Mouse (Mus musculus): ENCODE measurements around the gene Cep83. TPM values are rescaled to one million over a fixed set of nuclear protein-coding genes. Genes with fewer than 3 reads are reported as not detected.

The Cep83 gene
- total and polyA plus RNA-seq, 2 experiments from 2014 or later: 14.4 TPM

- Histone ChIP-seq H3K9ac (replicated peaks; ENCODE audit: low read depth, low read length) (no peak overlapping the region), H3K27me3 (ENCODE audit: control insufficient read depth, insufficient read depth, low read length) (no peaks in the 10 kb centered on the region), H3K4me1 (ENCODE audit: control insufficient read depth, insufficient read depth) (no peaks in the 10 kb centered on the region), H3K27ac (ENCODE audit: low read depth) (no peak overlapping the region), H3K36me3 (replicated peaks; ENCODE audit: control insufficient read depth, insufficient read depth, low read length) (peaks cover 4% of the 10 kb centered on the region; the same call in 1 of the 2 replicates), H3K4me2 (ENCODE audit: low read depth, low read length) (no peak overlapping the region), H3K4me3 (ENCODE audit: low read depth, low read length) (no peak overlapping the region), H3K9me3 (replicated peaks; ENCODE audit: control insufficient read depth, low read length) (no peaks in the 10 kb centered on the region)
- DNase-seq (ENCODE audit: low spot score) (no peak), ATAC-seq (ENCODE audit: insufficient read depth, low read depth) (no peak)
- TF ChIP-seq EP300 (IDR thresholded peaks at IDR 0.05; ENCODE audit: low read depth) (no peak), CTCF (IDR thresholded peaks at IDR 0.05; ENCODE audit: low read depth) (no peak)
- 91% methylated on average over 4 of the region's 4 CpGs for WGBS
Measured at GRCm38 (mm10) chr10:94779319-94779718, 90.9 kb downstream of the Cep83 start.

DNA sequence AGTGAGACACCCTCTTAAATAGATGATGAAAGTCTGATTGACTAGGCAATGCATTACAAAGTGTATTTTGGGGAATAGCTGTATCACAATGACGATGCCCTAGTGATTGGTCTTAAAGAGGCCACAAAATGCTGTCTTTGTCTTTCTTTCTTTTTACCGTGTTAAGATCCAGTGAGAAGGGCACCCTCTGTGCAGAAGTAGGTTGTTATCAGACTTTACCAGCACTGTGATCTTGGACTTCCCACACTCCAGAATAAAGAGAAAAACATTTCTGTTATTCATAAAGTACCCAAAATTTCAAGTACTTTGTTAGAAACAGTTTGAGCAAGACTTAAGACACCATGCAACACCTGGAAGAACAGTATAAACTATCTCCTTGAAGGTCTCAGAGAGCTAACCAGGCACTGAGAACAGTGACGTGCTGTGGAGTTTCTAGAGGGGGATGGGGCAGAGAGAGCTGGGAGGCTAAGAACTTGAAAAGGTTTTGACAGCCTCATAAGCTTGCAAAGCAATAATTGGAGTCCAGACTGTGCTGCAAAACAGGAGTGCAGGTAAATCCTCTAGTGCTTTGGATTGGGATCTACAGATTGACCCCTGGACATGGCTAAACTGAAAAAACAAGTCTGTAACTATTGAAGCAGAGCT, 92.3 kb downstream of the Cep83 start:
- Histone ChIP-seq H3K27ac (ENCODE audit: low read depth) (no peak overlapping the region), H3K9ac (replicated peaks; ENCODE audit: low read depth, low read length) (no peak overlapping the region), H3K4me2 (ENCODE audit: low read depth, low read length) (no peak overlapping the region), H3K27me3 (ENCODE audit: control insufficient read depth, insufficient read depth, low read length) (no peaks in the 10 kb centered on the region), H3K36me3 (replicated peaks; ENCODE audit: control insufficient read depth, insufficient read depth, low read length) (peaks cover 4% of the 10 kb centered on the region; the same call in 1 of the 2 replicates), H3K9me3 (replicated peaks; ENCODE audit: control insufficient read depth, low read length) (no peaks in the 10 kb centered on the region), H3K4me1 (ENCODE audit: control insufficient read depth, insufficient read depth) (no peaks in the 10 kb centered on the region), H3K4me3 (ENCODE audit: low read depth, low read length) (no peak overlapping the region)
- DNase-seq (ENCODE audit: low spot score) (no peak), ATAC-seq (ENCODE audit: insufficient read depth, low read depth) (no peak)
- TF ChIP-seq EP300 (IDR thresholded peaks at IDR 0.05; ENCODE audit: low read depth) (no peak), CTCF (IDR thresholded peaks at IDR 0.05; ENCODE audit: low read depth) (no peak)
- 71% methylated on average over 3 of the region's 3 CpGs for WGBS

- Histone ChIP-seq H3K9ac (replicated peaks; ENCODE audit: low read depth, low read length) (no peak overlapping the region), H3K4me1 (ENCODE audit: control insufficient read depth, insufficient read depth) (0 out of 2 replicates have a peak, but pooled peaks cover 3% of the 10 kb centered on the region), H3K4me2 (ENCODE audit: low read depth, low read length) (0 out of 2 replicates have a peak overlapping the region, but pooled peaks have one; percentile 2), H3K36me3 (replicated peaks; ENCODE audit: control insufficient read depth, insufficient read depth, low read length) (0 out of 2 replicates have a peak, but pooled peaks cover 8% of the 10 kb centered on the region), H3K27me3 (ENCODE audit: control insufficient read depth, insufficient read depth, low read length) (no peaks in the 10 kb centered on the region), H3K27ac (ENCODE audit: low read depth) (peak overlapping the region; percentile 56), H3K9me3 (replicated peaks; ENCODE audit: control insufficient read depth, low read length) (no peaks in the 10 kb centered on the region), H3K4me3 (ENCODE audit: low read depth, low read length) (no peak overlapping the region)
- peak; percentile 95 for DNase-seq (ENCODE audit: low spot score)
- 26% methylated on average over 3 of the region's 3 CpGs for WGBS
- TF ChIP-seq CTCF (IDR thresholded peaks at IDR 0.05; ENCODE audit: low read depth) (no peak), EP300 (IDR thresholded peaks at IDR 0.05; ENCODE audit: low read depth) (peak; percentile 98)
- peak; percentile 95 for ATAC-seq (ENCODE audit: insufficient read depth, low read depth)
Measured at GRCm38 (mm10) chr10:94789205-94789604, 100.8 kb downstream of the Cep83 start.

- no peak for ATAC-seq (ENCODE audit: insufficient read depth, low read depth)
Measured at GRCm38 (mm10) chr10:94793914-94794313, 105.5 kb downstream of the Cep83 start.

DNA sequence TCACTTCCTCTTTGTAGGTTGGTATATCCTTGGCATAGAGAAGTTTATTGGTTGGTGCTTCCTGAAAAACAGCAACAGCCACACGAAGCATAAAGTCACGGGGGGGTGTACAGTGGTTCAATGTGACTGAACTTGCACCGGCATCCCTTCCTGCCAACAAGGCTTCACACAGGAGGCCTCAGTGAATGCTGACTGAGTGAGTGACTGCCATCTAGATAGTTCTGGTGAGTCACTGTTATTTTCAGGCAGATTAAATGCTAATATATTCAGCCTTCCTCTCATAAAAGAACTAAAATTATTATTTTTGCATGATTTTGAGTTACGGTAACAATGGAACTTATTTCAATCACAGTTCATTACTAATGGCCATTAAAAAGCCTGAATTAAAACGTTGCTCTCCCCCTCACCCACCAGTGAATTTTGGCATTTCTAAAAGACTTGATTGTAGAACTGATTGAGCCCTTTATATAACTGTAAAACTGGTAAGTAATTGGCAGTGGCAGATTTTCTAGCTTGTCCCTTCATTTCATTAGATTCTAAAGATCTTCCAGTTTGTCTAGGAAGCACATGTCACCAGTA, 106.3 kb downstream of the Cep83 start:
- Histone ChIP-seq H3K36me3 (replicated peaks; ENCODE audit: control insufficient read depth, insufficient read depth, low read length) (0 out of 2 replicates have a peak, but pooled peaks cover 8% of the 10 kb centered on the region), H3K9me3 (replicated peaks; ENCODE audit: control insufficient read depth, low read length) (no peaks in the 10 kb centered on the region), H3K9ac (replicated peaks; ENCODE audit: low read depth, low read length) (no peak overlapping the region), H3K27ac (ENCODE audit: low read depth) (no peak overlapping the region), H3K4me2 (ENCODE audit: low read depth, low read length) (no peak overlapping the region), H3K4me3 (ENCODE audit: low read depth, low read length) (no peak overlapping the region), H3K27me3 (ENCODE audit: control insufficient read depth, insufficient read depth, low read length) (no peaks in the 10 kb centered on the region), H3K4me1 (ENCODE audit: control insufficient read depth, insufficient read depth) (no peaks in the 10 kb centered on the region)
- DNase-seq (ENCODE audit: low spot score) (no peak), ATAC-seq (ENCODE audit: insufficient read depth, low read depth) (no peak)
- WGBS: 88% methylated on average over 5 of the region's 5 CpGs
- TF ChIP-seq CTCF (IDR thresholded peaks at IDR 0.05; ENCODE audit: low read depth): no peak
- no peak for TF ChIP-seq EP300 (IDR thresholded peaks at IDR 0.05; ENCODE audit: low read depth)

More at GRCm38 (mm10) chr10:94793914-94794313, 105.5 kb downstream of the Cep83 start:
- no peak for DNase-seq (ENCODE audit: low spot score)
- Histone ChIP-seq H3K9ac (replicated peaks; ENCODE audit: low read depth, low read length) (no peak overlapping the region), H3K4me1 (ENCODE audit: control insufficient read depth, insufficient read depth) (no peaks in the 10 kb centered on the region), H3K36me3 (replicated peaks; ENCODE audit: control insufficient read depth, insufficient read depth, low read length) (0 out of 2 replicates have a peak, but pooled peaks cover 8% of the 10 kb centered on the region), H3K4me2 (ENCODE audit: low read depth, low read length) (no peak overlapping the region), H3K27ac (ENCODE audit: low read depth) (no peak overlapping the region), H3K27me3 (ENCODE audit: control insufficient read depth, insufficient read depth, low read length) (no peaks in the 10 kb centered on the region), H3K9me3 (replicated peaks; ENCODE audit: control insufficient read depth, low read length) (no peaks in the 10 kb centered on the region), H3K4me3 (ENCODE audit: low read depth, low read length) (no peak overlapping the region)
- no peak for TF ChIP-seq CTCF (IDR thresholded peaks at IDR 0.05; ENCODE audit: low read depth)
- TF ChIP-seq EP300 (IDR thresholded peaks at IDR 0.05; ENCODE audit: low read depth): no peak
- 99% methylated on average over 3 of the region's 3 CpGs for WGBS
